Mouse (Mus musculus) olfactory bulb, adult 2 months (tissue): ENCODE data around the gene Tex52.

Experiments used
- CTCF ChIP-seq: fragments of 200-500 bp; IDR thresholded peaks from 2 replicates; pipeline ENCODE4 v1.5.1; 2012; ENCODE audit warnings: low read depth, mild to moderate bottlenecking, low read length, moderate library complexity; ENCODE audit not compliant: insufficient read depth
- POLR2A ChIP-seq: fragments of 200-500 bp; IDR thresholded peaks from 2 replicates; pipeline ENCODE4 v1.6.1; 2012; ENCODE audit warnings: mild to moderate bottlenecking, low read depth, low read length, moderate library complexity; ENCODE audit not compliant: insufficient read depth

DNA sequence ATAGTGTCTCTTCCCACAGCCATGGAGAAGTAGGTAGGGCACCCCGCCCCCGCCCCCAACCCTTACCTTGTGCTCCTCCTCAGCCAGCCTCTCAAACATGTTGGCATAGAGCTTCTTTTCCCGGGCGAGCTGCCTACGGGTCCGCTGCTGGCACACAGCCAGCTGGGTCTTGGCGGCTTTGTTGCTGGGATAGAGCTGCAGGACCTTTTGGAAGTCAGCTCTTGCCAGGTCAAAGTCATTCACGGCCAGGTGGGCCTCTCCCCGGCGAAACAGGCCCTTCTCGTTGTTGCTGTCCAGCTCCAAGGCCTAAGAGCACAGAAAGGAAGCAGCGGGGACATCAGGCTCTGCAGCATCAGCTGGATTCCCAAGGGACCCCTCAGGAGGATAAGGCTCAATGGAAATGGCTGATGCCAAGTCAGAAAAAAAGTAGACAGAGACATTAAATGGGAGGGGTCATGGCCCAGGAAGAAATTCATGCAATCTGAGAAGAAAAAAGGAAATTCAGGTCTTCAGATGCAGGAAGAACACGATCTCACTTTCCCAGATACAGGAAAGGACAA lies 57.2 kb downstream of the Tex52 start:
- no peak for TF ChIP-seq CTCF
- no peak for TF ChIP-seq POLR2A
